Mouse (Mus musculus): ENCODE measurements around the gene Glb1l.

DNA sequence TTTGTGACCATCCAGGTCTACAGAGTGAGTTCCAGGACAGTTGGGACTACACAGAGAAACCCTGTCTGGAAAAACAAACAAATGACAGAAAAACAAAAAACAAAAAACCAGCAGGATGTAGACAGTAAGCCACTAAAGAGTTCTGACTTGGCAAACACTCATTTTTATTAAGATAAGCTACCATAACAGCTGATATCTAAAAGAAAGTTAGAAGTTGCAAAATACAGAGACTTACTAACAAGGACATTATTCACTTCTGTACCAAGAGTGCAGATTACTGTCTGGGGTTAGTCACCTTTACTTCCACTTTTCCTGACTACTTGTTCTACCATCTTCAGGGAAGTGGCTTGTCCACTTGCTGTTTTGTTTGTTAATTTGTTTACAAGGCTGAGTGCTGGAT, 51.6 kb downstream of the Glb1l start:
- TF ChIP-seq POLR2A (IDR thresholded peaks at IDR 0.05; ENCODE audit: insufficient read depth, low read depth, low read length) (no peak), CTCF (IDR thresholded peaks at IDR 0.05; ENCODE audit: insufficient read depth, low read depth, low read length) (no peak)
